22 mouse cellular contexts compared by ENCODE assay signal in the genomic region with DNA sequence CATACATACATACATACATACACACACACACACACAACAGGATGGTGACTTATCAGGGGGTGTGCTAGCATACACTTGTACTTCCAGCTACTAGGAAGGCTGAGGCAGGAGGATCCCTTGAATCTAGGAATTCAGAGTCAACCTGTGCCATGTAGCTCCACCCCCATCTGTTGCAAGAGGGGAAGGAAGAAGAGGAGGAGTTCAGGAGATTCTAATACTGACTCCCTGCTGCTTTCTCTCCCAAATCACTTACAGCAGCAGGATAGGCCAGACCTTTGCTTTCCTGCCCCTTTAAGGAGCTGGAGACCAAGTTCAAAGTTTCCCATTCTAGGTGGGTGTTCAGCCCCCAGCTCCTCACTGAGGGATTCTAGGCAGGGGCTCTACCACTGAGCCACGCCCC. TPM values are rescaled to one million over a fixed set of nuclear protein-coding genes. Genes with fewer than 3 reads are reported as not detected.
DNase-seq lines count a peak whose midpoint lies in the region; ATAC-seq lines count a peak whose summit lies in the region.
"Had no signal": no experiment of that assay in that cellular context is flagged by ENCODE, and none has a peak within 500 bp of the region (broad histone marks: within the 10 kb centered on the region; RNA-seq: fewer than 3 reads in every experiment).

No protein-coding gene starts in this region.

- DNase-seq in R1 (ENCODE audit: low read depth, low spot score): peak; percentile 54
- no peak for DNase-seq in testis, postnatal 10 days (ENCODE audit: low spot score)
- no peak for DNase-seq in urinary bladder, postnatal 25 days (ENCODE audit: low spot score)
- DNase-seq: adrenal gland, adult 2 months; adrenal gland, adult 8-10 months; adrenal gland, postnatal 10 days; adrenal gland, postnatal 14 days; adrenal gland, postnatal 25 days; adrenal gland, postnatal 36 days; B cell, adult 2 months; cerebellum, adult 11 months; cerebellum, adult 11-12 months; cerebellum, adult 18-20 months; cerebellum, adult 2 months; cerebellum, adult 8-10 months had no signal

- peak; percentile 52; the same call in 1 of the 2 replicates for ATAC-seq in granulocyte monocyte progenitor cell, adult 5-6 weeks (replicated peaks; ENCODE audit: poor library complexity, severe bottlenecking)
- ATAC-seq in megakaryocyte progenitor cell, adult 5-6 weeks (replicated peaks; ENCODE audit: poor library complexity): peak; percentile 44; the same call in 1 of the 2 replicates
- ATAC-seq in cerebellum, adult (ENCODE audit: insufficient number of reproducible peaks, low FRiP score, low TSS enrichment): no peak
- ATAC-seq: activated CD4-positive, CD25-positive, alpha-beta regulatory T cell, adult 4 months; CD4-positive, CD25-positive, alpha-beta regulatory T cell, adult 4 months; Patski had no signal

RNA-seq across cellular contexts. Expression of a gene that starts 22.4 kb away (rescaled TPM):
- 1.0 and 2.5 TPM in 2 replicates for total RNA-seq in granulocyte monocyte progenitor cell, adult 5-6 weeks (2014; fragmentation: Nextera tagmentation)
- total RNA-seq in granulocyte monocyte progenitor cell, adult 5-6 weeks (2017): 0.95 TPM in 1 of 2 replicates, not detected in the other
- 0.54 and 0.57 TPM in 2 replicates for total RNA-seq in megakaryocyte progenitor cell, adult 5-6 weeks (2015)
- total RNA-seq in megakaryocyte progenitor cell, adult 5-6 weeks (2017): 0.62 and 1.3 TPM in 2 replicates
- total RNA-seq: G1E had no signal

RNA-seq across cellular contexts. Expression of a gene that starts 22.7 kb away (rescaled TPM):
- 3.1 and 4.5 TPM in 2 replicates for total RNA-seq in granulocyte monocyte progenitor cell, adult 5-6 weeks (2014; fragmentation: Nextera tagmentation)
- 0.60 and 1.0 TPM in 2 replicates for total RNA-seq in granulocyte monocyte progenitor cell, adult 5-6 weeks (2017)
- 2.9 and 3.3 TPM in 2 replicates for total RNA-seq in megakaryocyte progenitor cell, adult 5-6 weeks (2015)
- 1.3 and 1.5 TPM in 2 replicates for total RNA-seq in megakaryocyte progenitor cell, adult 5-6 weeks (2017)

RNA-seq across cellular contexts. Expression of a gene that starts 22.7 kb away (rescaled TPM):
- 75.3 and 83.4 TPM in 2 replicates for total RNA-seq in granulocyte monocyte progenitor cell, adult 5-6 weeks (2014; fragmentation: Nextera tagmentation)
- 28.2 and 30.6 TPM in 2 replicates for total RNA-seq in granulocyte monocyte progenitor cell, adult 5-6 weeks (2017)
- 55.2 and 58.3 TPM in 2 replicates for total RNA-seq in megakaryocyte progenitor cell, adult 5-6 weeks (2015)
- total RNA-seq in megakaryocyte progenitor cell, adult 5-6 weeks (2017): 26.1 and 39.5 TPM in 2 replicates

RNA-seq across cellular contexts. Expression of a gene that starts 26.9 kb away (rescaled TPM):
- total RNA-seq in granulocyte monocyte progenitor cell, adult 5-6 weeks (2014; fragmentation: Nextera tagmentation): 9.1 and 10.8 TPM in 2 replicates
- 2.5 and 3.8 TPM in 2 replicates for total RNA-seq in granulocyte monocyte progenitor cell, adult 5-6 weeks (2017)
- 10.3 and 11.0 TPM in 2 replicates for total RNA-seq in megakaryocyte progenitor cell, adult 5-6 weeks (2015)
- total RNA-seq in megakaryocyte progenitor cell, adult 5-6 weeks (2017): 4.8 and 6.9 TPM in 2 replicates

RNA-seq across cellular contexts. Expression of a gene that starts 32.1 kb away (rescaled TPM):
- total RNA-seq in granulocyte monocyte progenitor cell, adult 5-6 weeks (2014; fragmentation: Nextera tagmentation): not detected in 2 replicates
- not detected in 2 replicates for total RNA-seq in granulocyte monocyte progenitor cell, adult 5-6 weeks (2017)
- total RNA-seq in megakaryocyte progenitor cell, adult 5-6 weeks (2015): not detected in 2 replicates
- total RNA-seq in megakaryocyte progenitor cell, adult 5-6 weeks (2017): 0.17 and 0.34 TPM in 2 replicates
- total RNA-seq: adrenal gland, postnatal 25 days had no signal
